Mouse (Mus musculus): ENCODE measurements around the gene Clmp. TPM values are rescaled to one million over a fixed set of nuclear protein-coding genes. Genes with fewer than 3 reads are reported as not detected.
"Not testable (repeated sequence)": the region's sequence is repeated elsewhere in the genome, so short reads cannot be mapped to it uniquely, and the experiment has no call there.

Clmp gene
- polyA plus RNA-seq, 1 experiment from 2014 or later = 45.8 TPM

DNA sequence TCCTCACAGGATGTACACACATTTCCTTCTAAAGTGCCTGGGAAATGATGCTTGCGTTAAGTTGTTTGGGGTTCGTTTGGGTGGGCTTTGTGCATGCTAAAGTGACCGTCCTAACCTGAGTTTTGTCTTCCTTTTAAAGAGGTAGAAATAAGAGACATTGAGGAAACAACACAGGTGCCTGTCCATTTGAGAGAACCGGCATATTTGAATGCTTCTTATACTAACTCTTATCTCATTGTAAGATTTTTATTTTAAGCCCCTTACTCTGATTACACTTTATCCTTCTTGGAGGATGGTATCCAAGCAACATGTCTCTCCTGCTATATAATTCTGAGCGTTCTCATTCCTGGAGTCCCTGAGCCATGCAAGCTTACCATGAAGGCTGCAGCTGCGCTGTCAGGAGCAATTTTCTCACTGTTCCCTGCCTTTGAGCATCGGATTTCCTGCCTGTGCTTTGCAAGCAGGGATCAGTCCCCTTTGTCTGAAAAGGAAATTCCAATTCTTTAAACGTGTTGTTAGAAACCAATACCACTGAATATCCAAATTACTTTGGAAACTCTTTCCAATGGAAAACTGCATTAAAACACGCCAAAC lies 98.7 kb downstream of the Clmp start:
- peak overlapping the region; percentile 37 for H3K9ac ChIP-seq (replicated peaks)
- no peaks in the 10 kb centered on the region for H3K9me3 ChIP-seq

DNA sequence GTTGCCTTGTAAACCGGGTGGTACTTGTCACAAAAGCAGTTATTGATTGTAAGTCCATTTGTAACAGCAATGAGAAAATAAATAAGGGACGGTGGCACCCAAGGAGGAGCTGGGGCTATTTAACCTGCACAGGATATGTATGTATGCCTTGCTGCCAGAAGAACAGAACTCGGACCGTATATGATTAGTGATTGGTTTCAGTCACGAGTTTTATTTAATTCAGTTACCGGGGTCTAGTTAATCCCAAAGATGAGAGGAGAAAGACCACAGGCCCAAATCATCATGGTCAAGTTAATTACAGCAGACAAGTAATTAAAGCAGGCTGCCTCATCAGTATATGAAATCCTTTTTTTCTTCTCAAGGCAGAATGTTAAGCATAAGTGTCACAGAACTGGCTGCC lies 99.7 kb downstream of the Clmp start:
- Histone ChIP-seq H3K9me3 (no peaks in the 10 kb centered on the region), H3K27me3 (no peaks in the 10 kb centered on the region), H3K4me1 (replicated peaks) (peaks cover 38% of the 10 kb centered on the region), H3K27ac (peak overlapping the region; percentile 57), H3K36me3 (peaks cover 7% of the 10 kb centered on the region; the same call in 1 of the 2 replicates), H3K4me3 (replicated peaks) (no peak overlapping the region), H3K9ac (replicated peaks) (no peak overlapping the region), H3K4me2 (replicated peaks) (no peak overlapping the region)
- WGBS = 18% methylated on average over 6 of the region's 6 CpGs
- ATAC-seq = no peak

More for the DNA sequence above, 98.7 kb downstream of the Clmp start:
- no peak overlapping the region for H3K4me3 ChIP-seq (replicated peaks)
- WGBS = 2% methylated on average over 9 of the region's 9 CpGs
- peaks cover 7% of the 10 kb centered on the region; the same call in 1 of the 2 replicates for H3K36me3 ChIP-seq
- peaks cover 38% of the 10 kb centered on the region for H3K4me1 ChIP-seq (replicated peaks)
- no peaks in the 10 kb centered on the region for H3K27me3 ChIP-seq
- peak; percentile 72 for ATAC-seq
- H3K27ac ChIP-seq = peak overlapping the region; percentile 83
- peak overlapping the region; percentile 40 for H3K4me2 ChIP-seq (replicated peaks)

DNA sequence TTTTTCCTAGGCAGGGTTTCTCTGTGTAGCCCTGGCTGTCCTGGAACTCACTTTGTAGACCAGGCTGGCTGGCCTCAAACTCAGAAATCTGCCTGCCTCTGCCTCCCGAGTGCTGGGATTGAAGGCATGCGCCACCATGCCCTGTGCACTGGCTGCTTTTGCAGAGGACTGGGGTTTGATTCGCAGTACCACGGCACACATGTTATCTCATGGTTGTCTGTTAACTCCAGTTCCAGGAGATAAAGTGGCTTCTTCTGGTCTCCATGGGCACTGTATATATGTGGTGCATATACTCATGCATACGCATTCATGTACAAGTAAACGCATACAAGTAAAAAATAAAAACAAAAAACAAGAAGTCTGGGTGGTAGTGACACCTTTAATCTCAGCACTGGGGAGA lies 101.1 kb downstream of the Clmp start:
- not testable (repeated sequence) for H3K9me3 ChIP-seq; H3K36me3 ChIP-seq; H3K4me2 ChIP-seq (replicated peaks); H3K4me3 ChIP-seq (replicated peaks); H3K27me3 ChIP-seq; H3K9ac ChIP-seq (replicated peaks); H3K27ac ChIP-seq; ATAC-seq
- H3K4me1 ChIP-seq (replicated peaks) = peaks cover 36% of the 10 kb centered on the region
- WGBS = 99% methylated on average over 6 of the region's 6 CpGs

DNA sequence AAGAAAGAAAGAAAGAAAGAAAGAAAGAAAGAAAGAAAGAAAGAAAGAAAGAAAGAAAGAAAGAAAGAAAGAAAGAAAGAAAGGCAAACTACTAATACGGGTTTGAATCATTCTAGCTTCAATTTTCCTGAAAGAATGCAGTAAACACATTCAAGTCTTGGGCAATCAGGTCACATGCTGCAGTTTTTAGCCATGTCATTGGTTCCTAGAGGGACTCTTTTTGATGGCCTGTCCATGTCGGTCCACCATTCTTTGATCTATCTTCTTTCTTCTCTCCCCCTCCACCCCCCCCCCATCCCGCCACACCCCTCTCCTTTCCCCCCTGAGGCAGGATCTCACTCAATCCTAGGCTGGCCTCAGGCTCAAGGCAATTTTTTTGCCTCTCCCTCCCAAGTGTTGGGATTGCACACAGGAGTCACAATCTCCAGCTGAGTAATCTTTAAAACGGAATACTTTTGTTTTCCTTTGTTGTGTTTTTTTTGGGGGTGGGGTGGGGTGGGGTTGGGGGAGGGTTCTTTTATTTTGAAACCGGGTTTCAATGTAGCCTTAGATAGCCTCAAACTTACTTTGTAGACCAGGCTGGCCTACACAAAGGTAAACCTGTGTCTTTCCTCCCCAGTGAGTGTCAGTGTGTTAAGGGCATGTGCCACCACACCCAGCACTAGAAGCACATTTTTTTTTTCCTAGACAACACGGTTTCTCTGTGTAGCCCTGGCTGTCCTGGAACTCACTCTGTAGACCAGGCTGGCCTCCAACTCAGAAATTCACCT lies 106.3 kb downstream of the Clmp start:
- H3K9ac ChIP-seq (replicated peaks) = no peak overlapping the region
- 62% methylated on average over 6 of the region's 6 CpGs for WGBS
- no peaks in the 10 kb centered on the region for H3K27me3 ChIP-seq
- no peaks in the 10 kb centered on the region for H3K9me3 ChIP-seq
- no peak overlapping the region for H3K4me3 ChIP-seq (replicated peaks)
- no peak overlapping the region for H3K4me2 ChIP-seq (replicated peaks)
- no peaks in the 10 kb centered on the region for H3K36me3 ChIP-seq
- no peaks in the 10 kb centered on the region for H3K4me1 ChIP-seq (replicated peaks)
- no peak overlapping the region for H3K27ac ChIP-seq
- ATAC-seq = no peak

DNA sequence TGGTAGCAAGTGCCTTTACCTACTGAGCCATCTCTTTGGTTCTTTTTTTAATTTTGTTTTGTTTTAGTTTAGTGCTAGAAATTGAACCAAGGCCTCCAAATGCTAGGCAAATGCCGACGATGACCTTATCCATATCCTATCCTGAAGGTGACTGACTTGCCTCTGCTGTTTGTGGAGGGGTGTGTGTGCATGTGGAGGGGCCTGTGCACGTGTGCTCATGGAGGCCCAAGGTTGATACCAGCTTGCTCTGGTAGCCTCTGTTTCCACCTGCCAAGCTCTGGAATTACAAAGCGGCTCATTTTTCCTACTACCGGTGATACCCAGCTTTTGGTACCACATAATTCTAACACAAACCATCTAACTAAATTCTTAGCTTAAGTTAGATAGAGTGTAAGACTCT lies 107.8 kb downstream of the Clmp start:
- no peaks in the 10 kb centered on the region for H3K27me3 ChIP-seq
- 94% methylated on average over 5 of the region's 5 CpGs for WGBS
- H3K4me3 ChIP-seq (replicated peaks) = no peak overlapping the region
- peaks cover under 1% of the 10 kb centered on the region; the same call in 1 of the 2 replicates for H3K4me1 ChIP-seq (replicated peaks)
- H3K36me3 ChIP-seq = no peaks in the 10 kb centered on the region
- no peak overlapping the region for H3K4me2 ChIP-seq (replicated peaks)
- ATAC-seq = no peak
- H3K9me3 ChIP-seq = no peaks in the 10 kb centered on the region
- no peak overlapping the region for H3K27ac ChIP-seq
- no peak overlapping the region for H3K9ac ChIP-seq (replicated peaks)

DNA sequence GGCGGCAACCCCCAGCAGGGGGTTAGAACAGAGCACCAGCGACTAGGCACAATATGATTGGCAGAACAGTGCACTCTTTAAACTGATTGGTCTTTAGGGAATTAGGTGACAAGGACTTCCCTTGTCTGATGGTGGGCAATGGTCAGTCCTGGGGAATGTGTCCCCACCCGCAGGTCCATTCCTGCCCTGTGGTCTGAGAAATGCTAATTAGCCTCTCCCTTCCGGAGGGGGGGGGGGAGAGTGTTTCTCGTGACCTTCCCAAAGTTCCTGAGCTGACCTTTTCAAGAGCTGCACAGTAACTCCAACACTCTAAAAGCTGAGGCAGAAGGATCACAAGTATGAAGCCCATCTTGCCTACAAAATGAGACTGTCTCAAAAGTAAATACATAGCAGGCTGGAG lies 108.5 kb downstream of the Clmp start:
- no peaks in the 10 kb centered on the region for H3K27me3 ChIP-seq
- ATAC-seq = no peak
- no peak overlapping the region for H3K4me2 ChIP-seq (replicated peaks)
- H3K9me3 ChIP-seq = no peaks in the 10 kb centered on the region
- H3K27ac ChIP-seq = no peak overlapping the region
- 23% methylated on average over 5 of the region's 5 CpGs for WGBS
- no peak overlapping the region for H3K9ac ChIP-seq (replicated peaks)
- no peak overlapping the region for H3K4me3 ChIP-seq (replicated peaks)
- peaks cover 7% of the 10 kb centered on the region for H3K4me1 ChIP-seq (replicated peaks)
- no peaks in the 10 kb centered on the region for H3K36me3 ChIP-seq

DNA sequence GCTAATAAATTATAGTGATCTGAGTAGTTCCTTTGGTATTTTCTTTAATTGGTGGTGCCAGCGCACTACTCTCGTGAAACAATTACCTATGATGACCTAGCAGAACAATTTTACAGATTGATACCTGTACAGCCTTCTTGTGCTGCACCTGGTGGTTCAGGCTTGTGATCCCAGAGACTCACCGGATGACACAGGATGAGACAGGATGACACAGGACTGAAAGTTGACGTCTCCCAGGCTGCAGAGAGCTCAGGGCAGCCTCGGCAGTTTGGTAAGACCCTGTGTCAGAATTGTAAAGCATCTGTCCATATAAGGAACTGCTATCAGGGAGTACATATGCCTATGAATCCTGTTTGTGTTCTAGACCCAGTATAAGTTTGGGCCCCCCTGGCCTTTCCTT lies 109.2 kb downstream of the Clmp start:
- H3K4me2 ChIP-seq (replicated peaks) = no peak overlapping the region
- H3K4me3 ChIP-seq (replicated peaks) = no peak overlapping the region
- no peaks in the 10 kb centered on the region for H3K27me3 ChIP-seq
- no peak overlapping the region for H3K9ac ChIP-seq (replicated peaks)
- H3K9me3 ChIP-seq = no peaks in the 10 kb centered on the region
- 79% methylated on average over 5 of the region's 5 CpGs for WGBS
- no peak for ATAC-seq
- peaks cover 14% of the 10 kb centered on the region for H3K4me1 ChIP-seq (replicated peaks)
- no peak overlapping the region for H3K27ac ChIP-seq
- no peaks in the 10 kb centered on the region for H3K36me3 ChIP-seq

DNA sequence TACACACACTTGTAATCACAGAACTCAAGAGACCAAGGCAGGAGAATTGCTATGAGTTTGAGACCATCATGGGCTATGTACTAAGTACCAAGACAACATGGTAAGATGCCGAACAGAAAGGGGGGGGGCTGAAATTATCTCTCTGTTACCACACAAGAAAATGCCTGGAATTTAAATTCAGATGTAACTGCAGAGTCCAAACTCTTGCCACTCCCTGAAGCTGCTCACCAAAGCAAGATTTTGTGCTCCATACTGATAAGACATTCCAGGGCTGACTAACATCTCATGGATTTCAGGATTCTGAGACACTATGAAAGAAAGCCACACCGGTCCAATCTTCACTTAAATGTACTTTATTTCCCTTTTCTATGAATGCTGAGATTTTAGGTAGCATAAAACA lies 109.8 kb downstream of the Clmp start:
- Histone ChIP-seq H3K9me3 (no peaks in the 10 kb centered on the region), H3K27me3 (no peaks in the 10 kb centered on the region), H3K4me1 (replicated peaks) (peaks cover 14% of the 10 kb centered on the region), H3K4me2 (replicated peaks) (no peak overlapping the region), H3K9ac (replicated peaks) (no peak overlapping the region), H3K27ac (no peak overlapping the region), H3K4me3 (replicated peaks) (no peak overlapping the region), H3K36me3 (no peaks in the 10 kb centered on the region)
- ATAC-seq = no peak
- 84% methylated on average over 2 of the region's 2 CpGs for WGBS

DNA sequence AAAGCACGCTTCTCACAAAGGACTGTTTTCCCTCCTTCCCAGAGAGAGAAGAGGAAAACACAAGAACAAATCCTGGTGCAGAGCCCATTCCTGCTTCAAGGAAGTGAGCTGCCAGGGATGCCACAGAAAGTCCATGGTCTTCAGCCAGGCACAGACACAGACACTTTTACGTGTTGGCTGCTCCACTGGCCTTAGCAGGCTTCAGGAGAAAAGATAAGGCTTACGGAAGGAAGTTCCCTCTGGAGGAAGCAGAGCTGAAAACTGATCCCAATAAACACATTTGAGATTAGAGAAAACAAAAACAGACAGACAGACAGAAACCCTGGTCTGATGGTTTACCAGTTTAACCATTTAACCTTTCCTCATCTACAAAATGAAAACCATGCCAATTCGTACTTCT lies 110.3 kb downstream of the Clmp start:
- 78% methylated on average over 4 of the region's 4 CpGs for WGBS
- Histone ChIP-seq H3K4me1 (replicated peaks) (peaks cover 14% of the 10 kb centered on the region), H3K9ac (replicated peaks) (no peak overlapping the region)

DNA sequence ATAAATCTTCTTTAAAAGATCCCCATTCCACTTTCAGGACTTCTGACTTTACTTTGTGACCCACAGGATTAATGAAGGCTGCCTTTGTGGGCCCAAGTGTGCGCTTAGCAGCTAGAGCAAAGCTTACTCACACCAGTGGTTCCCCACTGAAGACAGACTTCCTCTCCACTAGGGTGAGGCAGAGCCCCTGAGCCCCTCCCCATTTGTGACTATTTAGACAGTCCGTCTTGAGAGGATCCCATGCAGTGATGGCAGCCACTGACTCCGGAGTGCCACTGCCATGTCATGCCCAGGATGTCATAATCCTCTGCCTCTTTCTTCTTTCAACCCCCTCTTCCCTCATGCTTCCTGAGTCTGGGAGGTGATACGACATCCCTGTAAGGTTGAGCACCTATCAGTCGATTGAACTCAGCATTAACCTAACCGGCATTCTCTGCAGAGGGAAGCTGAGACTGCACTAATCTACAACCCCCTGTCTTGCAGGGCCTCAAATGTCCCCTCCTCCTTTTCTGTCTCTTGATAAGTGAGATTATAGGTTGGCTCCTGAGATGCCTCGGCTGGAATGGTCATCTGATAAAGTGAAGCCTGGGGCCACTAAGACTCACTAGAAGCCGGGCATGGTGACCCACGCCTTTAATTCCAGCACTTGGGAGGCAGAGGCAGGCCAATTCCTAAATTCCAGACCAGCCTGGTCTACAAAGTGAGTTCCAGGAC lies 112.6 kb downstream of the Clmp start:
- H3K4me3 ChIP-seq (replicated peaks) = no peak overlapping the region
- H3K4me1 ChIP-seq (replicated peaks) = peaks cover 20% of the 10 kb centered on the region
- H3K9ac ChIP-seq (replicated peaks) = no peak overlapping the region
- no peak overlapping the region for H3K4me2 ChIP-seq (replicated peaks)
- ATAC-seq = no peak
- 73% methylated on average over 9 of the region's 9 CpGs for whole genome bisulfite sequencing
- H3K9me3 ChIP-seq = no peaks in the 10 kb centered on the region
- no peak overlapping the region for H3K27ac ChIP-seq
- peaks cover 5% of the 10 kb centered on the region for H3K36me3 ChIP-seq
- H3K27me3 ChIP-seq = no peaks in the 10 kb centered on the region

More for the DNA sequence above, 110.3 kb downstream of the Clmp start:
- H3K36me3 ChIP-seq = no peaks in the 10 kb centered on the region
- H3K4me3 ChIP-seq (replicated peaks) = no peak overlapping the region
- H3K9me3 ChIP-seq = no peaks in the 10 kb centered on the region
- no peaks in the 10 kb centered on the region for H3K27me3 ChIP-seq
- no peak overlapping the region for H3K27ac ChIP-seq
- ATAC-seq = no peak
- no peak overlapping the region for H3K4me2 ChIP-seq (replicated peaks)

DNA sequence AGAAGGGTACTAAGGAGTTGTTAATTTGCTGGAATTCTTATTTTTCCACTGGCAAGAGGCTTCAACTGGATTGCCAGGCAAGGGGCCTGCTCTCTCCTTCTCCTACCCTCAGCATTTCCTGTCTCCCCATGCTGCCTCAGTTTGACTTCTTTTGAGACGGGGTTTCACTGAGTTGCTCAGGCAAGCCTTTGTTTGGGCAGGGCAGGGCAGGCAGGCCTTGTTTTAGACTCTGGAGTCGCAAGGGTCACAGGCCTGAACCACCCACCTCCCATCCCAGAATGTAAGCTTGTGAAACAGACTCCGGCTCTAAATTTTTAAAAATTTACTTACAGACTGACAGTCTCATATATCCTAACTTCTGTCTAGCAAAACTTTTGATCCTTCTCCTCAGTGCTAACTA lies 113.3 kb downstream of the Clmp start:
- Histone ChIP-seq H3K9ac (replicated peaks) (0 out of 2 replicates have a peak overlapping the region, but pooled peaks have one; percentile 21), H3K9me3 (no peaks in the 10 kb centered on the region), H3K27me3 (no peaks in the 10 kb centered on the region), H3K4me3 (replicated peaks) (no peak overlapping the region), H3K36me3 (peaks cover 12% of the 10 kb centered on the region), H3K27ac (peak overlapping the region; percentile 99), H3K4me1 (replicated peaks) (peaks cover 27% of the 10 kb centered on the region), H3K4me2 (replicated peaks) (0 out of 2 replicates have a peak overlapping the region, but pooled peaks have one; percentile 69)
- 36% methylated on average over 3 of the region's 3 CpGs for WGBS
- ATAC-seq = no peak

DNA sequence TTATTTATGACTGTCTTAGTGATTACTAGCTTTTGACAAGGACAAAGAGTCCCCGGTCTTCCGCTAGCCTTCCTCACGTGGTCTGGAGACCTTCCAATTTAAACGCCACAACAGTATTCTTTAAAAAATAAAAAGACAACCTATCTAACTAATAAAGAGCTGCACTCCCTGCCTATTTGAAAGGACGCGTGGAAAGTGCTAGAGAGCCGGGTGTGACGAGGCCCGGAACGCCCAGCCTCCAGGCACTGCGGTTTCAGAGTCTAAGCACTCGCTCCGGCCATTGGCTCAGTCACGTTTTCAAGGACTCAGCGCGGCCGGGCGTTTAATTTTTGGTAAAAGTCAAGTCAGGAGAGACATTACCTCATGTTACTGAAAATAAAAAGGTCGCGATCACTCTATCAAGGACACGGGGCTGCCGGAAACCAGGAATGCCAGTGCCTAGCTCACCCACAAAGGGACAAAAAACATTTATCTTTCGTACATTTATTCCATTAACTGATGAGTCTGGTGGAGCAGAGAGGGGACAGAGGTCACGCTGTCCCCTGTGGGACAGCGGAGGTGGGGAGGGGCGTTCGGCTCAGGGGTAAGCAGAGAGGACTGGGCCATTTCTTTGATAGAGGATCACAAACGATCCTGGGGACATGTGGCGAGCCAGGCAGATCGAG lies 114.2 kb downstream of the Clmp start:
- Histone ChIP-seq H3K9me3 (no peaks in the 10 kb centered on the region), H3K4me2 (replicated peaks) (peak overlapping the region; percentile 69), H3K4me3 (replicated peaks) (peak overlapping the region; percentile 93), H3K27me3 (no peaks in the 10 kb centered on the region), H3K9ac (replicated peaks) (peak overlapping the region; percentile 83), H3K27ac (peak overlapping the region; percentile 99), H3K36me3 (peaks cover 19% of the 10 kb centered on the region), H3K4me1 (replicated peaks) (peaks cover 35% of the 10 kb centered on the region)
- 1% methylated on average over 30 of the region's 30 CpGs for WGBS
- ATAC-seq = peak; percentile 64

Measured in midbrain, embryonic 13.5 days (tissue).